Mouse (Mus musculus): Measurements from ENCODE around the gene BC004004. TPM values are rescaled to one million over a fixed set of nuclear protein-coding genes. Genes with fewer than 3 reads are reported as not detected.

The BC004004 gene
- polyA plus RNA-seq, 1 experiment from 2014 or later, result 65.1 TPM

DNA sequence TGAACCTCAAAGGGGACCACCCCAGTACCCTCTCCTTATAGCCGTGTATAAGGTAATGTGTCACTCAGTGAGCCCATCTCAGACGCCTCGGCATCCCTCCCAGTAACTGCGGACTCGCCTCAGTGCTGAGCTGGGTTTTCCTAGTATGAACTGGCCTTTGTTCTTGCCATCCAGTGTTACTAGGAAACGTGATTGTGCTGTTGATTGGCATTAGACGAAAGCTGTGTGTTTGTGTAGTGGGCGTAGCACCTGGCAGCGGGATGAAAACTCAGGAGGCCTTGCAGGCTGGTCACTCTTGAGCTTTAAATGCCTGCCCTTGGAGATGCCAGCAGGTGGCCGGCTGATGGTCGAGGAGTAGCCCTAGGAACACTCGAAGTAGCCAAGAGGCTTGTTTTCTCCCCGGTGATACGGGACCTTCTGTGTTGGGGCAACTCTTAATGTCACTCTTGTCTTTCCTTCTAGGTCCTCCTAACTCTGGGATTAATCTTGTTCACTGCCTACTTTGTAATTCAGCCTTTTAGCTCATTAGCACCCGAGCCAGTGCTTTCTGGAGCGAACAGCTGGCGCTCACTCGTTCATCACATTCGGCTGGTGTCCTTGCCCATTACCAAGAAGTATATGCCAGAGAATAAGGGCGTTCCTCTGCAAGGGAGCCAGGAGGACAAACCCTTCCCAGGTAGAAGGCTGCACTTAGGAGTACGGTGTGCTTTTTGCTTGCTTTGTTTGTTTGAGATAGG, 13.8 kb downstream of the BC004004 start:
- H3K4me1 ChIP-seq, result no peaks in the 10 kb centered on the region
- no peaks in the 10 kb centered on the region for H3K9me3 ChIP-seq
- no peak overlapping the region for H3K27ac ChIP-seq
- H3K4me2 ChIP-seq (replicated peaks), result no peak overlapping the region
- no peak for ATAC-seq (ENCODE audit: low FRiP score, low read depth)
- no peak overlapping the region for H3K9ac ChIP-seq
- WGBS, result 84% methylated on average over 21 of the region's 21 CpGs
- H3K4me3 ChIP-seq, result no peak overlapping the region
- H3K36me3 ChIP-seq, result peaks cover 61% of the 10 kb centered on the region
- no peaks in the 10 kb centered on the region for H3K27me3 ChIP-seq

DNA sequence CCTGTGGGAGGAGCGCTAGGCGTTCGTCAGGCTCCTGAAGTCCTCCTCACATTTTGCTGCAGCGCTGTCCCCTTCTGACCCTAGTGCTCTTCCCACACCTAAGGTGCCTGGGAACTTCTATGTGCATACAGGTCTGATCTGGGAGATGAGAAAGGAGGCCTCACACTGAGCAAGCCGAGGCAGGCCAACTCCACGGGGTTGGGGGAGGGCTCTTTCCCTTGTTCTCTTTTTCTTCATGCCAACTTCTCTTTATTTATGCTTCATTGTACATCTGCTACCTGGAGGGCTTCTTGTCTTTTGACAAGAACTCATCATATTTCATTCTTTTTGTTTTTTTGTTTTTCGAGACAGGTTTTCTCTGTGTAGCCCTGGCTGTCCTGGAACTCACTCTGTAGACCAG, 23.2 kb downstream of the BC004004 start:
- Histone ChIP-seq H3K9ac (no peak overlapping the region), H3K27me3 (no peaks in the 10 kb centered on the region), H3K36me3 (peaks cover 54% of the 10 kb centered on the region), H3K27ac (no peak overlapping the region), H3K4me2 (replicated peaks) (no peak overlapping the region), H3K9me3 (no peaks in the 10 kb centered on the region), H3K4me3 (no peak overlapping the region), H3K4me1 (peaks cover 13% of the 10 kb centered on the region)
- no peak for ATAC-seq (ENCODE audit: low FRiP score, low read depth)
- 83% methylated on average over 7 of the region's 7 CpGs for WGBS

DNA sequence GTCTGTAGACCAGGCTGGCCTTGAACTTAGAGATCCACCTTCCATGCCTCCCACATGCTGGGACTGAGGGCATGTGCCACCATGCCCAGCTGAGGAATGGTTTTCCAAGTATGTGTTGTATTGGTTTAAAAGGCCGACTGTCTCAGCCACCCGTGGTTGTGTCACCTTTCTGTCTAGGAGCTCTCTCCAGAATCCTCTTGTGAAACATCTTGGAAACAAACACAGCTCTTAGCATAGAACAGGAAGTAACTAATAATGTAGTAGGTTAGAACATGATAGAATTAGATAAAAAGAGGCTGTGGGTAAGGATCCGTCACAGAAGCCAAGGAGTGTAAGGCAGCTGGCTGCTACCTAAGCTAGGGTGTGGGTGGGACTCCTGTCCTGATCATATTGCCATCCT, 24.4 kb downstream of the BC004004 start:
- 84% methylated on average over 3 of the region's 3 CpGs for WGBS
- Histone ChIP-seq H3K27me3 (no peaks in the 10 kb centered on the region), H3K36me3 (peaks cover 62% of the 10 kb centered on the region), H3K9ac (no peak overlapping the region), H3K9me3 (no peaks in the 10 kb centered on the region), H3K4me1 (peaks cover 25% of the 10 kb centered on the region), H3K27ac (no peak overlapping the region), H3K4me2 (replicated peaks) (no peak overlapping the region), H3K4me3 (no peak overlapping the region)
- no peak for ATAC-seq (ENCODE audit: low FRiP score, low read depth)

DNA sequence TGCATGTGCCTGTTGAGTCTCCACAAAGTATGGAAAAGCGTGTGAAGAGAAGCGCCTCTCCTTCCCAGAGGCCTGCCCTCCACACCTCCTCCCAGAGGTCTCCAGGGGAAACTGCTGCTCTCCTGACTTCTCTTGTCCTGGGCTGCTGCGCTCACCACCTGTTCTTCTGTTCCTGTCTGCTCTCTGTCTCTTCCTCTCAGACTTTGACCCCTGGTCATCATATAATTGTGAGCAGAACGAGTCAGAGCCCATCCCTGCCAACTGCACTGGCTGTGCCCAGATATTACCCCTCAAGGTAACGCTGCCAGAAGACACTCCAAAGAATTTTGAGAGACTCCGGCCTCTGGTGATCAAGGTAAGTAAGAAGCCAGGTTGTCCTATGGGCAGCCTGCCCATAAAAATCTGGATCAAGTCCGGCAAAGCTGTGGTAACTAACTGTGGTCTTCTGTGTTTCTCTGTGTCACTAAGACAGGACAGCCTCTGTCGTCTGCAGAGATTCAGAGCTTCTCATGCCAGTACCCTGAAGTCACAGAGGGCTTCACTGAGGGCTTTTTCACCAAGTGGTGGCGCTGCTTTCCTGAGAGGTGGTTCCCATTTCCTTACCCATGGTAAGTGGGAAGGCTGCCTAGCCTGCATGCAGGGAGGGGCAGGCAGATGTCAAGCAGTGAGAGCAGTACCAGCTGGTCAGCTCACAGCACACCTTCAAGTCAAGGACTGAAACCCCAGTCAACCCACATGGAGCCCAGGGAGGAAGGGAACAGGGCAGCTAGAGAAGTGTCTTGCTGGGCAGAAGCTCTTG, 25.4 kb downstream of the BC004004 start:
- peaks cover 67% of the 10 kb centered on the region for H3K36me3 ChIP-seq
- no peak for ATAC-seq (ENCODE audit: low FRiP score, low read depth)
- 71% methylated on average over 9 of the region's 9 CpGs for WGBS

DNA sequence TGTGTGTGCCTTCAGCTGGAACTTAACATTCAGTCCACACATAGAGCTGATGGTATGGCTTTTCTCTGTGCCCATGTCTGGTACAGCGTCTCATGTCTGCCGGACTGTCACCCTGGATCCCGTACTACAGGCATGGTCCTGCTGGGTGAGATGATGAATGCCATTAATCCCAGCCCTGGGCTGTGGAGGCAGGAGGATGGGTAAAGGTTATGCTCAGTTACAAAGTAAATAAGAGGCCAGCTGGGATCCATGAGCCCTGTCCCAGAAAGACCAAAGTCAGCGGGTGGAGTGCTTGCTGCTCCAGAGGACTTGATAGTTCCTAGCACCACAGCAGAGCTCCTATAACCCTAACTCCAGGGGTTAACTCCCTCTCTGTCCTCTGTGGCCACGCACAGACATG, 27.2 kb downstream of the BC004004 start:
- no peak for ATAC-seq (ENCODE audit: low FRiP score, low read depth)

More for the DNA sequence above, 25.4 kb downstream of the BC004004 start:
- Histone ChIP-seq H3K27me3 (no peaks in the 10 kb centered on the region), H3K4me3 (no peak overlapping the region), H3K9me3 (no peaks in the 10 kb centered on the region), H3K27ac (no peak overlapping the region), H3K9ac (no peak overlapping the region), H3K4me2 (replicated peaks) (no peak overlapping the region), H3K4me1 (peaks cover 25% of the 10 kb centered on the region)

DNA sequence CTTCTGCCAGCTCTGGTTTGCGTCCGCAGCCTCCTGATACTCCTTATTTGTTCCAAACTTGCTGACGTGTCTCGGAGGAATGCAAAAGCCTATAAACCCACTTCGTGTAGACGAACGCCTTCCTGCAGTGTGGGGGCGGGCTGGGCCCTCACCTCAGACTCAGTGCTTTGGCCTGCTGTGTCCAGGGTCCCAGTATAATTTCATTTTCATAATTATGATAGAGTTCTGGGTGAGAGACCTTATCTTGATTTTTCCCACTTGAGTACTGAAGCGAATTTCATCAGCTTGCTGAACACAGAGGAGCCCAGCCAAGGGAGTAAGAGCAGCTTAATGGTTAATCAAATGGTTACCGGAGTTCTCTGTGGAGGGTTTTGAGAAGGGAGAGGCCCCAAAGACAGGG, 28.7 kb downstream of the BC004004 start:
- Histone ChIP-seq H3K36me3 (peaks cover 85% of the 10 kb centered on the region), H3K9ac (no peak overlapping the region), H3K4me2 (replicated peaks) (no peak overlapping the region), H3K9me3 (no peaks in the 10 kb centered on the region), H3K4me3 (no peak overlapping the region), H3K4me1 (peaks cover 25% of the 10 kb centered on the region), H3K27ac (peak overlapping the region; percentile 33; the same call in 1 of the 2 replicates), H3K27me3 (no peaks in the 10 kb centered on the region)
- no peak for ATAC-seq (ENCODE audit: low FRiP score, low read depth)
- WGBS, result 30% methylated on average over 10 of the region's 10 CpGs

More for the DNA sequence above, 27.2 kb downstream of the BC004004 start:
- H3K9me3 ChIP-seq, result no peaks in the 10 kb centered on the region
- WGBS, result 63% methylated on average over 5 of the region's 5 CpGs
- H3K9ac ChIP-seq, result no peak overlapping the region
- no peaks in the 10 kb centered on the region for H3K27me3 ChIP-seq
- no peak overlapping the region for H3K4me2 ChIP-seq (replicated peaks)
- H3K36me3 ChIP-seq, result peaks cover 81% of the 10 kb centered on the region
- H3K4me1 ChIP-seq, result peaks cover 25% of the 10 kb centered on the region
- H3K27ac ChIP-seq, result peak overlapping the region; percentile 4; the same call in 1 of the 2 replicates
- no peak overlapping the region for H3K4me3 ChIP-seq

DNA sequence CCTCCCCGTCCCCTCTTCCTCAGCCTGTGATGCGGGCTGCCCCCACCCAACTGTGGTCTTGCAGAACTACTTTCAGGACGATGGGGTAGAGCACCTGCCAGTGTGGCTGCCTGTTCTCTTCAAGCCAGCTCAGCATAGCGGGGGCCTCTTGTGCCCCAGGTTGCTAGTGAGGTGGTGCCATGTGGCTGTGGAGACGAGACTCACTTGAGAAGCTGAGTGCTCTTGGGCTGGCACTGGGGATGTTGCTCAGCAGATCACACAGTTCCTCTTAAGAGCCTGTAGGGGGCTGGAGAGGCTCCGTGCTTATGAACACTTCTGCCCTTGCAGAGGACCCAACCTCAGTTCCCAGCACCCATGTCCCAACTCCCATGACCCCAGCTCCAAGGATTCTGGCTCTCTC, 29.2 kb downstream of the BC004004 start:
- no peak for ATAC-seq (ENCODE audit: low FRiP score, low read depth)
- H3K4me1 ChIP-seq, result peaks cover 27% of the 10 kb centered on the region
- H3K27ac ChIP-seq, result peak overlapping the region; percentile 33; the same call in 1 of the 2 replicates
- no peak overlapping the region for H3K4me2 ChIP-seq (replicated peaks)
- H3K9ac ChIP-seq, result no peak overlapping the region
- H3K27me3 ChIP-seq, result no peaks in the 10 kb centered on the region
- peaks cover 86% of the 10 kb centered on the region for H3K36me3 ChIP-seq
- WGBS, result 86% methylated on average over 6 of the region's 6 CpGs
- no peak overlapping the region for H3K4me3 ChIP-seq
- no peaks in the 10 kb centered on the region for H3K9me3 ChIP-seq

DNA sequence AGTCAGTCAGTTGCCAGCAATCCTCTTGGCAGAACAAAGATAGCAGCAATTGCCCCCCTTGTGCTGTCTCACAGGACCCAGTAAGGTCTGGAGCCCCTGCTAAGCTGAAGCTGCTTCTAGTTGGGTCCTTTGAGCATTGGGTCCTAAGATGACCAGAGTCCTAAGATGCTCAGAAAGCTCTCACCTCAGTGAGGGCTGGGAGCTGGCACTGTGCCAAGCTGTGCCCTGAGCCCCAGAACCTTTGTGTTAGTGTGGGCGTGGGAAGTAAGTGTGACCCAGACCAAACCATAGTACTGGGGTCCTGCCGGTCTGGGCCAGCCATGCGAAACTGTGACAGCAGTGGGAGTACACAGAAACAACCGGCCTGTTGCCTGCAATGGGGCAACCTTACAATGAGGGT, 30.7 kb downstream of the BC004004 start:
- peaks cover 76% of the 10 kb centered on the region for H3K36me3 ChIP-seq

DNA sequence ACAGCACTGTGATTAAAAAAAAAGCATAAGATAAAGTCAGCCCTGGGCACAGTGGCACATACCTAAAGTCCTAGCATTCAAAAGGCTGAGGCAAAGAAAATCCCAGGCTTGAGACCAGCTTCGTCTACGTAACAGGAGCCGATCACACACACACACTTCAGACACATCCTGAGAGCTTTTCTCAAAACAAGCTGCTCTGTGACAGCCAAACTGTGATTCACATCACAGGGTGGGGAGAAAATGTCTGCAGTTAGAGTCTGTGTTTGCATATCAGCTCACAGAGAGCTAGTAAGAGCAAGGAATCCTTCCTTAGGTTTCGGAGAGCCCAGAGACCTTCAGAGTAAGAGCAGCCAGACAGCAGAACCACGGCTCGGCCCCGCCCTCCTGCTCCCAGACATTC, 32.3 kb downstream of the BC004004 start:
- no peak overlapping the region for H3K4me3 ChIP-seq
- no peak overlapping the region for H3K4me2 ChIP-seq (replicated peaks)
- H3K27me3 ChIP-seq, result no peaks in the 10 kb centered on the region
- WGBS, result 91% methylated on average over 7 of the region's 7 CpGs
- no peaks in the 10 kb centered on the region for H3K9me3 ChIP-seq
- no peak for ATAC-seq (ENCODE audit: low FRiP score, low read depth)
- H3K9ac ChIP-seq, result no peak overlapping the region
- H3K27ac ChIP-seq, result no peak overlapping the region; the same call in 1 of the 2 replicates
- peaks cover 59% of the 10 kb centered on the region for H3K36me3 ChIP-seq
- peaks cover 52% of the 10 kb centered on the region for H3K4me1 ChIP-seq

More for the DNA sequence above, 30.7 kb downstream of the BC004004 start:
- no peaks in the 10 kb centered on the region for H3K9me3 ChIP-seq
- 92% methylated on average over 4 of the region's 4 CpGs for WGBS
- H3K27me3 ChIP-seq, result no peaks in the 10 kb centered on the region
- no peak overlapping the region for H3K9ac ChIP-seq
- peaks cover 42% of the 10 kb centered on the region for H3K4me1 ChIP-seq
- no peak overlapping the region for H3K27ac ChIP-seq
- no peak overlapping the region for H3K4me3 ChIP-seq
- ATAC-seq (ENCODE audit: low FRiP score, low read depth), result no peak
- H3K4me2 ChIP-seq (replicated peaks), result no peak overlapping the region

DNA sequence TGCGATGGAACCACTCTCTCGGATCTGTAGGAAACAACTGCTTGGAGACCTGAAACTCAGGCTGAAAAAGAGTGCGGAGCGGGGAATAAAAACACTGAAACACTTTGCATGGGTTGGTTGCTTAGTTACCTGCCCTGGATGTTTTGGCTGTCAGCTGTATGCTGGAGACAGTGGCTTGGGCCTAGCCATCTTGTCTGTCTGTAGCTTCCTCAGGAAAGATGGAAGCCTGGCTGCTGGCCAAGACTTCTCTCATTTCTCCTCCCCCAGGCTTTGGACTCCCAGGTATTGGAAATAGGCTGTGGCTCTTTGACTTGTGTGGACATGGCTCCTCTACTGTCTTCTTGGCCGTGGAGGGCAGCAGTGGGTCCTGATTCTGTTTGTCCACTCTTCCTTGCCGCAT, 32.8 kb downstream of the BC004004 start:
- H3K9me3 ChIP-seq, result no peaks in the 10 kb centered on the region
- no peak overlapping the region; the same call in 1 of the 2 replicates for H3K27ac ChIP-seq
- peaks cover 54% of the 10 kb centered on the region for H3K36me3 ChIP-seq
- peaks cover 53% of the 10 kb centered on the region for H3K4me1 ChIP-seq
- no peak overlapping the region for H3K9ac ChIP-seq
- no peaks in the 10 kb centered on the region for H3K27me3 ChIP-seq
- ATAC-seq (ENCODE audit: low FRiP score, low read depth), result no peak
- no peak overlapping the region for H3K4me2 ChIP-seq (replicated peaks)
- 95% methylated on average over 6 of the region's 6 CpGs for WGBS
- H3K4me3 ChIP-seq, result no peak overlapping the region

DNA sequence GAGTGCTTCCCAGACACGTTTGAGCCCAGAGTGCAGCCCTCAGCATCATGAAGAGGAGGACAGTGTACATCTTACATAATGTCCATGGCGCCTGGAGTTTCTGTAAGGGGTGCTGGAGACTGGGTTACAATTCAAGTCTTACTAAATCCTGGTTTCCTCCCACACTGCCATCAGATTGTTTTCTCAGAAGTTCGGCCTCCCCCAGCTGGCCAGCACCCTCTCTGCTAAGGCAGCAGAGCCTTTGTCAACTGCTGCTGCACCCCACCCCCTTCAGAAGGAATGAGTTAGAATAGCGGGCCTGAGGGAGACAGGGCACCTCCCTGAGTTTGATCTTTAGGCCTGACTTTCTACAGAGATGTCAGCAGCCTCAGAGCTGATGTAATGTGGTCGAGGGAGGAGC, 33.6 kb downstream of the BC004004 start:
- H3K9ac ChIP-seq, result no peak overlapping the region
- ATAC-seq (ENCODE audit: low FRiP score, low read depth), result no peak
- H3K4me2 ChIP-seq (replicated peaks), result no peak overlapping the region
- H3K9me3 ChIP-seq, result no peaks in the 10 kb centered on the region
- H3K27ac ChIP-seq, result no peak overlapping the region; the same call in 1 of the 2 replicates
- H3K4me3 ChIP-seq, result no peak overlapping the region
- H3K36me3 ChIP-seq, result peaks cover 49% of the 10 kb centered on the region
- WGBS, result 79% methylated on average over 5 of the region's 5 CpGs
- H3K27me3 ChIP-seq, result no peaks in the 10 kb centered on the region
- H3K4me1 ChIP-seq, result peaks cover 50% of the 10 kb centered on the region

DNA sequence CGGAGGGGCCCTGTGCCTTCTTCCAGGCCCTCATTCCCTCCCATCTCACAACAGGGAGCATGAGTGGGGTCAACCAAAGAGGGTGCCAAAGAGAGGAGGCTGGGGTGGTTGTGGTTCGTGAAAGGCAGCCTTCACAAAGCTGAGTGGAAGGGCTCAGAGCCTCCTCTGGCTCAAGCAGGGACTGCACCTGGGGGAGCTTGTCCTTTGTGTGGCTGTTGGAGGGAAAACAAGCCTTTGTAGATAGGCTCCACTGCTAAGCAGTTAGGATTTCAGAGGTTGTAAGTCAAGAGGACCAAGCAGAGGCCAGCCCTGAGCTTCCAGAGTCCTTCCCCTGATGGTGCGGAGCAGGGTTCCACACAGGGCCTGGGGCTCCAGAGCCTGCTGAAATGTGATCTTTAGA, 34.5 kb downstream of the BC004004 start:
- H3K4me2 ChIP-seq (replicated peaks), result no peak overlapping the region
- H3K9me3 ChIP-seq, result no peaks in the 10 kb centered on the region
- peaks cover 45% of the 10 kb centered on the region for H3K4me1 ChIP-seq
- H3K9ac ChIP-seq, result no peak overlapping the region; the same call in 1 of the 2 replicates
- 42% methylated on average over 3 of the region's 3 CpGs for WGBS
- H3K27ac ChIP-seq, result peak overlapping the region; percentile 63
- H3K36me3 ChIP-seq, result peaks cover 43% of the 10 kb centered on the region
- ATAC-seq (ENCODE audit: low FRiP score, low read depth), result no peak; the same call in 1 of the 2 replicates
- H3K27me3 ChIP-seq, result no peaks in the 10 kb centered on the region
- no peak overlapping the region for H3K4me3 ChIP-seq
